Mouse (Mus musculus): Measurements from ENCODE around the gene Sowaha.

GRCm38 (mm10) chr11:53508152-53508551 is 28.1 kb upstream of the Sowaha start:
- TF ChIP-seq CTCF (IDR thresholded peaks at IDR 0.05; ENCODE audit: extremely low read depth, insufficient read depth, low read length) (no peak), POLR2A (IDR thresholded peaks at IDR 0.05; ENCODE audit: extremely low read depth, insufficient read depth, low read length) (no peak)
